Mouse (Mus musculus): ENCODE results near the gene Fam160a2.

- TF ChIP-seq CTCF (IDR thresholded peaks at IDR 0.05; ENCODE audit: low read depth, low read length) (no peak), TAL1 (conservative IDR thresholded peaks at IDR 0.05; ENCODE audit: low read depth, low read length) (no peak)
Measured at GRCm38 (mm10) chr7:105420903-105421302, 21.0 kb upstream of the Fam160a2 start.

Data from G1E (cell line).